Mouse (Mus musculus) G1E (cell line): Measurements from ENCODE around the gene Olfr317.

Experiments used
- CTCF ChIP-seq: IDR thresholded peaks from 2 replicates; pipeline ENCODE4 v1.5.1; 2012; ENCODE audit warnings: low read depth, low read length, inconsistent platforms, mixed read lengths
- GATA1 ChIP-seq: IDR thresholded peaks from 2 replicates; pipeline ENCODE4 v1.6.1; 2012; ENCODE audit warnings: borderline replicate concordance, low read length, inconsistent platforms, mixed read lengths
- TAL1 ChIP-seq: conservative IDR thresholded peaks from 2 replicates; pipeline ENCODE4 v1.6.1; 2012; ENCODE audit warnings: low read depth, low read length, inconsistent platforms, mixed read lengths

DNA sequence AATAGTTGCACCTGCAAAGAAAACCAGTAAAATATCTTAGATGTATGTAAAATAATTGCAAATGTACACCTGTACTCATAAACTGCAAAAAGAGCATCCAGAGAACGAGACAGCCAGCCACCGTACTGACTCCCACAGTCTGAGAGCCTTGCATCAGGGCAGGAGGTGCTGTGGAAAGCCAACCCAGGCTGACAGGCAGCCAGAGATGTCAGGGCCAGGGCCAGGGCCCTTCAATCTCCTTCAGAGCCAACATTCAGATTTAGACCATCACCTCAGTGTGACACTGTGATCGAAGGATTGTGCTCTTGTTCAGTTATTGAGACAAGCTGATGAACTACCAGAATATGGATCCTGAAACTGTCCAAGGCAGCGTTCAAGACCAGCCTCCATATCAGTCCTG is 19.3 kb downstream of the Olfr317 start:
- TF ChIP-seq TAL1 = no peak
- TF ChIP-seq CTCF = no peak
- no peak for TF ChIP-seq GATA1
